Mouse (Mus musculus): ENCODE measurements around the gene Pga5.

The Pga5 gene

GRCm38 (mm10) chr19:10707881-10708280 lies 30.0 kb upstream of the Pga5 start:
- in situ Hi-C loops (cut with MboI; ENCODE audit: unreplicated experiment in 2 of 2): no loop called here

GRCm38 (mm10) chr19:10707087-10707875 lies 29.4 kb upstream of the Pga5 start:
- in situ Hi-C loops (cut with MboI; ENCODE audit: unreplicated experiment in 2 of 2): no loop called here

- in situ Hi-C loops (cut with MboI; ENCODE audit: unreplicated experiment in 2 of 2): no loop called here
Measured at GRCm38 (mm10) chr19:10703470-10703869, 25.6 kb upstream of the Pga5 start.

- in situ Hi-C loops (cut with MboI; ENCODE audit: unreplicated experiment in 2 of 2): no loop called here
Measured at GRCm38 (mm10) chr19:10702125-10702524, 24.3 kb upstream of the Pga5 start.

GRCm38 (mm10) chr19:10701013-10701726 lies 23.3 kb upstream of the Pga5 start:
- in situ Hi-C loops (cut with MboI; ENCODE audit: unreplicated experiment in 2 of 2): no loop called here

GRCm38 (mm10) chr19:10699851-10700250 lies 22.0 kb upstream of the Pga5 start:
- in situ Hi-C loops (cut with MboI; ENCODE audit: unreplicated experiment in 2 of 2): loop anchor here in 1 of 2 experiments (25.0 kb wide), 1 partner anchor 1762 kb away; the partner anchor contains the start of gene Mpeg1

- in situ Hi-C loops (cut with MboI; ENCODE audit: unreplicated experiment in 2 of 2): loop anchor here in 1 of 2 experiments (25.0 kb wide), 1 partner anchor 1764 kb away; the partner anchor contains the start of gene Mpeg1
Measured at GRCm38 (mm10) chr19:10698131-10698991, 20.5 kb upstream of the Pga5 start.

- in situ Hi-C loops (cut with MboI; ENCODE audit: unreplicated experiment in 2 of 2): loop anchor here in 1 of 2 experiments (25.0 kb wide), 1 partner anchor 1766 kb away; the partner anchor contains the start of gene Mpeg1
Measured at GRCm38 (mm10) chr19:10695801-10696200, 17.9 kb upstream of the Pga5 start.

- in situ Hi-C loops (cut with MboI; ENCODE audit: unreplicated experiment in 2 of 2): loop anchor here in 1 of 2 experiments (25.0 kb wide), 1 partner anchor 1768 kb away; the partner anchor contains the start of gene Mpeg1
Measured at GRCm38 (mm10) chr19:10693926-10694682, 16.2 kb upstream of the Pga5 start.

GRCm38 (mm10) chr19:10692361-10692760 lies 14.5 kb upstream of the Pga5 start:
- in situ Hi-C loops (cut with MboI; ENCODE audit: unreplicated experiment in 2 of 2): loop anchor here in 1 of 2 experiments (25.0 kb wide), 1 partner anchor 1770 kb away; the partner anchor contains the start of gene Mpeg1

GRCm38 (mm10) chr19:10691660-10692059 lies 13.8 kb upstream of the Pga5 start:
- in situ Hi-C loops (cut with MboI; ENCODE audit: unreplicated experiment in 2 of 2): loop anchor here in 1 of 2 experiments (25.0 kb wide), 1 partner anchor 1771 kb away; the partner anchor contains the start of gene Mpeg1

- in situ Hi-C loops (cut with MboI; ENCODE audit: unreplicated experiment in 2 of 2): loop anchor here in 1 of 2 experiments (25.0 kb wide), 1 partner anchor 1771 kb away; the partner anchor contains the start of gene Mpeg1
Measured at GRCm38 (mm10) chr19:10691121-10691520, 13.2 kb upstream of the Pga5 start.

- in situ Hi-C loops (cut with MboI; ENCODE audit: unreplicated experiment in 2 of 2): loop anchor here in 1 of 2 experiments (25.0 kb wide), 1 partner anchor 1772 kb away; the partner anchor contains the start of gene Mpeg1
Measured at GRCm38 (mm10) chr19:10690336-10690735, 12.5 kb upstream of the Pga5 start.

GRCm38 (mm10) chr19:10689470-10690166 lies 11.7 kb upstream of the Pga5 start:
- in situ Hi-C loops (cut with MboI; ENCODE audit: unreplicated experiment in 2 of 2): loop anchor here in 1 of 2 experiments (25.0 kb wide), 1 partner anchor 1773 kb away; the partner anchor contains the start of gene Mpeg1

- in situ Hi-C loops (cut with MboI; ENCODE audit: unreplicated experiment in 2 of 2): loop anchor here in 1 of 2 experiments (25.0 kb wide), 1 partner anchor 1774 kb away; the partner anchor contains the start of gene Mpeg1
Measured at GRCm38 (mm10) chr19:10688537-10689352, 10.9 kb upstream of the Pga5 start, which contains the start of gene Vps37c. TSS of gene Vps37c (plus strand) at chr19:10688735.

- in situ Hi-C loops (cut with MboI; ENCODE audit: unreplicated experiment in 2 of 2): loop anchor here in 1 of 2 experiments (25.0 kb wide), 1 partner anchor 1777 kb away; the partner anchor contains the start of gene Mpeg1
Measured at GRCm38 (mm10) chr19:10685727-10686126, 7.9 kb upstream of the Pga5 start.

GRCm38 (mm10) chr19:10685081-10685480 lies 7.2 kb upstream of the Pga5 start:
- in situ Hi-C loops (cut with MboI; ENCODE audit: unreplicated experiment in 2 of 2): loop anchor here in 1 of 2 experiments (25.0 kb wide), 1 partner anchor 1777 kb away; the partner anchor contains the start of gene Mpeg1

Data from v-Abl transformed pro-B cells (cell line).